Mouse (Mus musculus) cerebellum, adult 2 months (tissue): ENCODE measurements around the gene Cdk17.
A peak's percentile ranks its signal among the peaks of the same experiment; 100 is the strongest.

Source experiments
- CTCF ChIP-seq: fragments of 200-500 bp; IDR thresholded peaks from 2 replicates; pipeline ENCODE4 v1.5.1; 2011; ENCODE audit warnings: low read depth, mild to moderate bottlenecking, control low read depth, low read length, moderate library complexity, borderline replicate concordance; ENCODE audit not compliant: insufficient read depth
- POLR2A ChIP-seq: fragments of 200-500 bp; IDR thresholded peaks from 2 replicates; pipeline ENCODE4 v1.6.1; 2011; ENCODE audit warnings: low read length, control low read depth, borderline replicate concordance; ENCODE audit not compliant: insufficient read depth

- peak; percentile 1; the same call in 1 of the 2 replicates for TF ChIP-seq POLR2A
- no peak for TF ChIP-seq CTCF
Observed at GRCm38 (mm10) chr10:93276857-93277256, 116.2 kb downstream of the Cdk17 start.
